23 mouse cellular contexts compared by ENCODE assay signal in the genomic region with DNA sequence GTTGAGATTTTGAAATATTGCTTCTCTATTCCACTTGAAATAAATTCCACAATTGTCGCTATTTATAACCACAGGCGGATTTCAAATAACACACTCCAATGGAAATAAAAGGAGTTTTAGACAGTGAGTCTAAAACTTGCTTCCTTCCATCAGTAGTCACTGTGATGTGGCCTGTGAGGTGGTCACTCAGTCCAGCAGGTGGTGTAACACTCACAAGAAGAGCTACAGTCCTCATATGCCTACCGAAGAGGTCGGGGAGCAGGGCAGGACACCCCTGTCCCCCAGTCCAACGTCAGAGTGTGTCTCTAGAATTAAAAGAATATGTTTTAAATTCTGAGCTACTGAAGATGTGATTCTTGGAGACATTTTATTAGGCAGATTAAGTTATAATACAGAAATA.
DNase-seq lines count a peak whose midpoint lies in the region; ATAC-seq and TF ChIP-seq lines count a peak whose summit lies in the region.
"Had no signal": no experiment of that assay in that cellular context is flagged by ENCODE, and none has a peak within 500 bp of the region (broad histone marks: within the 10 kb centered on the region; RNA-seq: fewer than 3 reads in every experiment).

No protein-coding gene starts in this region.

- WGBS in heart, postnatal 0 days = 70% methylated on average over 5 of the region's 5 CpGs
- WGBS in lung, adult 2 months = 67% methylated on average over 5 of the region's 5 CpGs
- 81% methylated on average over 5 of the region's 5 CpGs for WGBS in neural tube, embryonic 14.5 days
- WGBS in neural tube, embryonic 15.5 days = 80% methylated on average over 5 of the region's 5 CpGs

- TF ChIP-seq CTCF in heart, postnatal 0 days (IDR thresholded peaks at IDR 0.05; ENCODE audit: low read depth) = peak; percentile 43
- TF ChIP-seq CTCF in lung, adult 2 months (IDR thresholded peaks at IDR 0.05; ENCODE audit: insufficient read depth, low read length) = peak; percentile 20; the same call in 1 of the 2 replicates

- intact Hi-C loops in heart, postnatal 10 days (cut with DNase I) = no loop called here

- H3K4me2 ChIP-seq in heart, postnatal 0 days (ENCODE audit: low read depth, low read length) = no peak overlapping the region
- H3K4me2 ChIP-seq in neural tube, embryonic 14.5 days (ENCODE audit: low read depth, low read length) = no peak overlapping the region
- no peak overlapping the region for H3K4me2 ChIP-seq in neural tube, embryonic 15.5 days
- H3K4me2 ChIP-seq: embryonic facial prominence, embryonic 13.5 days; forebrain, embryonic 15.5 days; hindbrain, embryonic 15.5 days; liver, embryonic 11.5 days; midbrain, embryonic 11.5 days had no signal

- TF ChIP-seq EP300 in heart, postnatal 0 days (IDR thresholded peaks at IDR 0.05; ENCODE audit: low read depth) = no peak

- H3K9me3 ChIP-seq in heart, postnatal 0 days (replicated peaks; ENCODE audit: control insufficient read depth, low read length) = no peaks in the 10 kb centered on the region
- H3K9me3 ChIP-seq in neural tube, embryonic 14.5 days (ENCODE audit: control insufficient read depth, low read length) = no peaks in the 10 kb centered on the region
- H3K9me3 ChIP-seq in neural tube, embryonic 15.5 days (replicated peaks) = no peaks in the 10 kb centered on the region
- H3K9me3 ChIP-seq: embryonic facial prominence, embryonic 13.5 days; forebrain, embryonic 15.5 days; heart, embryonic 10.5 days; hindbrain, embryonic 15.5 days; limb, embryonic 10.5 days had no signal

- H3K27ac ChIP-seq in heart, postnatal 0 days (ENCODE audit: low read depth) = no peak overlapping the region
- H3K27ac ChIP-seq in neural tube, embryonic 14.5 days (ENCODE audit: low read depth, low read length) = no peak overlapping the region
- H3K27ac ChIP-seq in neural tube, embryonic 15.5 days (replicated peaks) = no peak overlapping the region
- H3K27ac ChIP-seq: embryonic facial prominence, embryonic 13.5 days; forebrain, embryonic 15.5 days; heart, embryonic 10.5 days; hindbrain, embryonic 15.5 days; limb, embryonic 10.5 days; macrophage had no signal

- ATAC-seq in heart, postnatal 0 days (ENCODE audit: insufficient read depth, low read depth) = no peak
- ATAC-seq in neural tube, embryonic 14.5 days (ENCODE audit: low read depth) = peak; percentile 47; the same call in 1 of the 2 replicates
- ATAC-seq in neural tube, embryonic 15.5 days (ENCODE audit: low FRiP score) = no peak
- ATAC-seq: forebrain, embryonic 15.5 days had no signal

- TF ChIP-seq POLR2A in lung, adult 2 months (IDR thresholded peaks at IDR 0.05; ENCODE audit: borderline replicate concordance, extremely low read depth, low read depth, low read length) = no peak

- no peak for DNase-seq in heart, postnatal 0 days (ENCODE audit: low spot score)
- DNase-seq in heart, postnatal 10 days = no peak
- no peak for DNase-seq in lung, adult 2 months
- no peak for DNase-seq in lung, postnatal 10 days
- DNase-seq in thymus, postnatal 4 days = no peak
- DNase-seq: B cell, adult 2 months; cerebellum, adult 9-11 months; gastrocnemius, postnatal 36 days; kidney, adult 11 months; kidney, postnatal 10 days; right cerebral cortex, postnatal 25 days; thymus, adult 18-20 months had no signal

- no peak overlapping the region for H3K4me3 ChIP-seq in heart, postnatal 0 days (ENCODE audit: low read depth, low read length)
- H3K4me3 ChIP-seq in lung, adult 2 months (replicated peaks; ENCODE audit: extremely low read depth, low read depth, low read length) = no peak overlapping the region
- H3K4me3 ChIP-seq in neural tube, embryonic 14.5 days (ENCODE audit: low read depth, low read length) = no peak overlapping the region
- H3K4me3 ChIP-seq in neural tube, embryonic 15.5 days (replicated peaks) = no peak overlapping the region
- H3K4me3 ChIP-seq: embryonic facial prominence, embryonic 13.5 days; forebrain, embryonic 15.5 days; heart, embryonic 10.5 days; hindbrain, embryonic 15.5 days; limb, embryonic 10.5 days; myocyte had no signal

- H3K9ac ChIP-seq in heart, postnatal 0 days (replicated peaks; ENCODE audit: low read depth, low read length) = no peak overlapping the region
- no peak overlapping the region for H3K9ac ChIP-seq in neural tube, embryonic 14.5 days (replicated peaks; ENCODE audit: low read depth, low read length)
- H3K9ac ChIP-seq in neural tube, embryonic 15.5 days (replicated peaks) = no peak overlapping the region
- H3K9ac ChIP-seq: embryonic facial prominence, embryonic 13.5 days; forebrain, embryonic 15.5 days; hindbrain, embryonic 15.5 days had no signal

- no peaks in the 10 kb centered on the region for H3K36me3 ChIP-seq in heart, postnatal 0 days (replicated peaks; ENCODE audit: control insufficient read depth, insufficient read depth, low read length)
- no peaks in the 10 kb centered on the region for H3K36me3 ChIP-seq in neural tube, embryonic 14.5 days (ENCODE audit: control insufficient read depth, insufficient read depth, low read length)
- no peaks in the 10 kb centered on the region for H3K36me3 ChIP-seq in neural tube, embryonic 15.5 days
- H3K36me3 ChIP-seq: embryonic facial prominence, embryonic 13.5 days; forebrain, embryonic 15.5 days; heart, embryonic 10.5 days; hindbrain, embryonic 15.5 days; limb, embryonic 10.5 days had no signal

- no peaks in the 10 kb centered on the region for H3K4me1 ChIP-seq in heart, postnatal 0 days (ENCODE audit: control insufficient read depth, insufficient read depth)
- peaks cover 2% of the 10 kb centered on the region; the same call in 1 of the 2 replicates for H3K4me1 ChIP-seq in lung, adult 2 months (ENCODE audit: control insufficient read depth, insufficient read depth, low read length)
- no peaks in the 10 kb centered on the region for H3K4me1 ChIP-seq in neural tube, embryonic 14.5 days (ENCODE audit: control insufficient read depth, insufficient read depth, low read length)
- H3K4me1 ChIP-seq in neural tube, embryonic 15.5 days = peaks cover 7% of the 10 kb centered on the region; the same call in 1 of the 2 replicates
- H3K4me1 ChIP-seq: embryonic facial prominence, embryonic 13.5 days; heart, embryonic 10.5 days; limb, embryonic 10.5 days had no signal

- no peaks in the 10 kb centered on the region for H3K27me3 ChIP-seq in heart, postnatal 0 days (ENCODE audit: control insufficient read depth, insufficient read depth, low read length)
- no peaks in the 10 kb centered on the region for H3K27me3 ChIP-seq in neural tube, embryonic 14.5 days (ENCODE audit: control insufficient read depth, insufficient read depth, low read length)
- H3K27me3 ChIP-seq in neural tube, embryonic 15.5 days (replicated peaks) = no peaks in the 10 kb centered on the region
- H3K27me3 ChIP-seq: embryonic facial prominence, embryonic 13.5 days; forebrain, embryonic 15.5 days; hindbrain, embryonic 15.5 days had no signal
